Mouse (Mus musculus): ENCODE results near the gene Olfr1121. TPM values are rescaled to one million over a fixed set of nuclear protein-coding genes. Genes with fewer than 3 reads are reported as not detected.

Gene Olfr1121
- polyA plus RNA-seq, 1 experiment from 2014 or later, result not detected

Other genes with a start within 250 kb of the Olfr1121 start
- gene Olfr1110, start 229.6 kb upstream of the Olfr1121 start, polyA plus RNA-seq (2015; fragmentation: Nextera tagmentation; extraction: Ambion mirVana), result not detected in 2 replicates
- gene Olfr1111, start 217.3 kb upstream of the Olfr1121 start, polyA plus RNA-seq (2015; fragmentation: Nextera tagmentation; extraction: Ambion mirVana), result not detected in 2 replicates
- gene Olfr1112, start 182.1 kb upstream of the Olfr1121 start, polyA plus RNA-seq (2015; fragmentation: Nextera tagmentation; extraction: Ambion mirVana), result not detected in 2 replicates
- gene Olfr1113, start 160.9 kb upstream of the Olfr1121 start, polyA plus RNA-seq (2015; fragmentation: Nextera tagmentation; extraction: Ambion mirVana), result not detected in 2 replicates
- not detected in 2 replicates for gene Olfr1115, start 121.9 kb upstream of the Olfr1121 start, polyA plus RNA-seq (2015; fragmentation: Nextera tagmentation; extraction: Ambion mirVana)
- gene Olfr1116, start 102.4 kb upstream of the Olfr1121 start, polyA plus RNA-seq (2015; fragmentation: Nextera tagmentation; extraction: Ambion mirVana), result not detected in 2 replicates
- gene Olfr1118, start 62.3 kb upstream of the Olfr1121 start, polyA plus RNA-seq (2015; fragmentation: Nextera tagmentation; extraction: Ambion mirVana), result not detected in 2 replicates
- gene Olfr1120, start 15.1 kb upstream of the Olfr1121 start, polyA plus RNA-seq (2015; fragmentation: Nextera tagmentation; extraction: Ambion mirVana), result not detected in 2 replicates
- gene Olfr1122, start 16.0 kb downstream of the Olfr1121 start, polyA plus RNA-seq (2015; fragmentation: Nextera tagmentation; extraction: Ambion mirVana), result not detected in 2 replicates
- gene Olfr1123, start 46.7 kb downstream of the Olfr1121 start, polyA plus RNA-seq (2015; fragmentation: Nextera tagmentation; extraction: Ambion mirVana), result not detected in 2 replicates
- not detected in 2 replicates for gene Olfr1124, start 60.4 kb downstream of the Olfr1121 start, polyA plus RNA-seq (2015; fragmentation: Nextera tagmentation; extraction: Ambion mirVana)
- not detected in 2 replicates for gene Olfr1126, start 84.1 kb downstream of the Olfr1121 start, polyA plus RNA-seq (2015; fragmentation: Nextera tagmentation; extraction: Ambion mirVana)
- gene Pramel7, start 127.2 kb downstream of the Olfr1121 start, polyA plus RNA-seq (2015; fragmentation: Nextera tagmentation; extraction: Ambion mirVana), result not detected in 2 replicates
- gene Pramel6, start 136.7 kb downstream of the Olfr1121 start, polyA plus RNA-seq (2015; fragmentation: Nextera tagmentation; extraction: Ambion mirVana), result not detected in 2 replicates
- gene Olfr153, start 161.9 kb downstream of the Olfr1121 start, polyA plus RNA-seq (2015; fragmentation: Nextera tagmentation; extraction: Ambion mirVana), result not detected in 2 replicates
- not detected in 2 replicates for gene Olfr1128, start 175.6 kb downstream of the Olfr1121 start, polyA plus RNA-seq (2015; fragmentation: Nextera tagmentation; extraction: Ambion mirVana)
- gene Olfr1129, start 204.0 kb downstream of the Olfr1121 start, polyA plus RNA-seq (2015; fragmentation: Nextera tagmentation; extraction: Ambion mirVana), result not detected in 2 replicates
- gene Olfr1130, start 236.3 kb downstream of the Olfr1121 start, polyA plus RNA-seq (2015; fragmentation: Nextera tagmentation; extraction: Ambion mirVana), result not detected in 2 replicates

Data from heart, embryonic 16.5 days (tissue).